Mouse (Mus musculus): ENCODE measurements at regions not wholly inside any gene's neighbourhood (a gene's known extent, or its start where the extent isn't known, plus 50 kb on each side); places are given as distances from the start of the nearest gene placed in this dataset.
A peak's percentile ranks its signal among the peaks of the same experiment; 100 is the strongest.

- Histone ChIP-seq H3K9ac (replicated peaks; ENCODE audit: low read length) (no peak overlapping the region), H3K4me1 (ENCODE audit: control insufficient read depth, insufficient read depth, low read length) (no peaks in the 10 kb centered on the region), H3K9me3 (replicated peaks; ENCODE audit: control insufficient read depth, low read length) (no peaks in the 10 kb centered on the region), H3K27ac (replicated peaks; ENCODE audit: low read depth, low read length) (no peak overlapping the region), H3K4me3 (ENCODE audit: low read depth, low read length) (no peak overlapping the region), H3K27me3 (ENCODE audit: control insufficient read depth, insufficient read depth, low read length) (no peaks in the 10 kb centered on the region), H3K4me2 (ENCODE audit: low read depth, low read length) (no peak overlapping the region), H3K36me3 (replicated peaks; ENCODE audit: control insufficient read depth, insufficient read depth, low read depth, low read length) (no peaks in the 10 kb centered on the region)
- no peak for ATAC-seq (replicated peaks; ENCODE audit: insufficient number of reproducible peaks, low FRiP score, low TSS enrichment, low read depth)
- WGBS = 86% methylated on average over 1 of the region's 1 CpGs
- no peak for DNase-seq (ENCODE audit: low spot score)
Observed at GRCm38 (mm10) chr1:193443964-193444676, 74.0 kb upstream of the Camk1g start.

DNA sequence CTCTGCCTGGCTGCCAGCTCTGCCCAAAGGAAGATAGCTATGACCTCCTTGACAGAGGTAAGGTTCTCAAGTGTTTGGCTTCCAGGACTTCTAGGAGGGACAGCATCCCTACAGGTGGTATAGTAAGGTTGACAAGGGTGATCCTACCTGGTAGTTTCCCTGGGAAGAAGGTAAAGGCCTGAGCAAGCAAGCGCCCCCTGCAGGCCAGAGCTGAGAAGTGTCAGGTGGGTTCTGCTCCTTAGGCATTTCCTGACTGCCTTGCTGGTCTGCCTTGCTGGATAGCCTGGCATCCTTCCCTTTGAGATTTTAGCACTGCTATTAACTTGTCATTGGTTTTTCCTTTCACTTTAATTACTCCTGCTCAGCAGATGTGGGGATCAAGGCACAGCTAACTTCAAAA, 70.4 kb upstream of the Camk1g start:
- H3K36me3 ChIP-seq (replicated peaks; ENCODE audit: control insufficient read depth, insufficient read depth, low read depth, low read length) = no peaks in the 10 kb centered on the region
- H3K27ac ChIP-seq (replicated peaks; ENCODE audit: low read depth, low read length) = no peak overlapping the region
- 0% methylated on average over 1 of the region's 1 CpGs for WGBS
- H3K4me3 ChIP-seq (ENCODE audit: low read depth, low read length) = no peak overlapping the region
- DNase-seq (ENCODE audit: low spot score) = peak; percentile 30
- H3K4me1 ChIP-seq (ENCODE audit: control insufficient read depth, insufficient read depth, low read length) = no peaks in the 10 kb centered on the region
- H3K9me3 ChIP-seq (replicated peaks; ENCODE audit: control insufficient read depth, low read length) = no peaks in the 10 kb centered on the region
- ATAC-seq (replicated peaks; ENCODE audit: insufficient number of reproducible peaks, low FRiP score, low TSS enrichment, low read depth) = no peak
- no peak overlapping the region for H3K9ac ChIP-seq (replicated peaks; ENCODE audit: low read length)
- H3K27me3 ChIP-seq (ENCODE audit: control insufficient read depth, insufficient read depth, low read length) = no peaks in the 10 kb centered on the region
- no peak overlapping the region for H3K4me2 ChIP-seq (ENCODE audit: low read depth, low read length)

- H3K27ac ChIP-seq (replicated peaks; ENCODE audit: low read depth, low read length) = no peak overlapping the region
- no peaks in the 10 kb centered on the region for H3K9me3 ChIP-seq (replicated peaks; ENCODE audit: control insufficient read depth, low read length)
- no peaks in the 10 kb centered on the region for H3K27me3 ChIP-seq (ENCODE audit: control insufficient read depth, insufficient read depth, low read length)
- no peak for ATAC-seq (replicated peaks; ENCODE audit: insufficient number of reproducible peaks, low FRiP score, low TSS enrichment, low read depth)
- no peak for DNase-seq (ENCODE audit: low spot score)
- H3K4me2 ChIP-seq (ENCODE audit: low read depth, low read length) = no peak overlapping the region
- H3K4me3 ChIP-seq (ENCODE audit: low read depth, low read length) = no peak overlapping the region
- WGBS = 62% methylated on average over 4 of the region's 4 CpGs
- H3K9ac ChIP-seq (replicated peaks; ENCODE audit: low read length) = no peak overlapping the region
- no peaks in the 10 kb centered on the region for H3K36me3 ChIP-seq (replicated peaks; ENCODE audit: control insufficient read depth, insufficient read depth, low read depth, low read length)
- no peaks in the 10 kb centered on the region for H3K4me1 ChIP-seq (ENCODE audit: control insufficient read depth, insufficient read depth, low read length)
Observed at GRCm38 (mm10) chr1:193434281-193434680, 64.2 kb upstream of the Camk1g start.

- Histone ChIP-seq H3K27me3 (ENCODE audit: control insufficient read depth, insufficient read depth, low read length) (no peaks in the 10 kb centered on the region), H3K9ac (replicated peaks; ENCODE audit: low read length) (no peak overlapping the region), H3K36me3 (replicated peaks; ENCODE audit: control insufficient read depth, insufficient read depth, low read depth, low read length) (no peaks in the 10 kb centered on the region), H3K4me2 (ENCODE audit: low read depth, low read length) (no peak overlapping the region), H3K9me3 (replicated peaks; ENCODE audit: control insufficient read depth, low read length) (no peaks in the 10 kb centered on the region), H3K4me1 (ENCODE audit: control insufficient read depth, insufficient read depth, low read length) (no peaks in the 10 kb centered on the region), H3K4me3 (ENCODE audit: low read depth, low read length) (no peak overlapping the region), H3K27ac (replicated peaks; ENCODE audit: low read depth, low read length) (no peak overlapping the region)
- DNase-seq (ENCODE audit: low spot score) = no peak
- ATAC-seq (replicated peaks; ENCODE audit: insufficient number of reproducible peaks, low FRiP score, low TSS enrichment, low read depth) = no peak
- 26% methylated on average over 7 of the region's 7 CpGs for WGBS
Observed at GRCm38 (mm10) chr1:193433493-193434021, 63.5 kb upstream of the Camk1g start.

DNA sequence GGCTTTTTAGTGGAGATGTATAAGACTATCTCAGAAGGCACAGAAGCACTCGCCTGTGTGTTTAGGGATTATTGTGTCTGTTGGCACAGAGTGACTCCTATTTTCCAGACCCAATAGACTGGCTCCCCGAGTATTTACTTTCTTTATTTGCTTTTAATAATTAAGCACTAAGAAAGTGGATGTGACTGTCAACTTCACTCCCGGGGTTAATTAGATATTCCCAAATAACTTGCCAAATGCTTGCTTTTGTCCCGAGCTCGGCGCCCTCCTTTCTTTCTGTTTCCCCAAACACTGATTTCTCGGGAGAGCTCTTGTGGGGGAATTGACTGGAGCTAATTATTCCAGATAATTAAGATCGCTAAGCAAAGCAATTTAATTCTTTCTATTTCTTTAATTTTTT, 60.1 kb upstream of the Camk1g start:
- no peaks in the 10 kb centered on the region for H3K27me3 ChIP-seq (ENCODE audit: control insufficient read depth, insufficient read depth, low read length)
- ATAC-seq (replicated peaks; ENCODE audit: insufficient number of reproducible peaks, low FRiP score, low TSS enrichment, low read depth) (no peak), DNase-seq (ENCODE audit: low spot score) (no peak)
- H3K36me3 ChIP-seq (replicated peaks; ENCODE audit: control insufficient read depth, insufficient read depth, low read depth, low read length) = no peaks in the 10 kb centered on the region
- no peak overlapping the region for H3K4me2 ChIP-seq (ENCODE audit: low read depth, low read length)
- H3K4me1 ChIP-seq (ENCODE audit: control insufficient read depth, insufficient read depth, low read length) = no peaks in the 10 kb centered on the region
- H3K4me3 ChIP-seq (ENCODE audit: low read depth, low read length) = no peak overlapping the region
- no peak overlapping the region for H3K9ac ChIP-seq (replicated peaks; ENCODE audit: low read length)
- 60% methylated on average over 8 of the region's 8 CpGs for WGBS
- no peaks in the 10 kb centered on the region for H3K9me3 ChIP-seq (replicated peaks; ENCODE audit: control insufficient read depth, low read length)
- no peak overlapping the region for H3K27ac ChIP-seq (replicated peaks; ENCODE audit: low read depth, low read length)

DNA sequence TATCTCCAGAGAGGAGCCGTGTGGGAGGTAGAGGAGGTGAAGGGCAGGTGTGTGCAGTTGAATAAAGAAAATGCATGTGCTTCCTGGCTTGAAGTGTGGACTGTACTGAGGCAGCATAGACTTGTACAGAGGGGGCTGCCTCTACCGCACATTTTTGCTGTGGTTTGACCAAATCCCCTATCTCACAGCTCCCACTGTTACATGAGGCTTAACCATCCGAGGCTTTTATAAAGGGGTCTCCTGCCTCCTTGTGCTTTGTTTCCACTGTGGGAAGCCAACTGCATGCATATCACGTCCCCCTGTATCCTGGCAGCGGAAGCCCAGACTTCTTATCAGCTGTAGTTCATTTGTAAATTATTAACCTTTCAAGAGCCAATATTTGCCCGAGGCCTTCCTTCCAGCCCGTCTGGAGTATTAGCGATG, 53.6 kb upstream of the Camk1g start:
- ATAC-seq (replicated peaks; ENCODE audit: insufficient number of reproducible peaks, low FRiP score, low TSS enrichment, low read depth) = no peak

DNA sequence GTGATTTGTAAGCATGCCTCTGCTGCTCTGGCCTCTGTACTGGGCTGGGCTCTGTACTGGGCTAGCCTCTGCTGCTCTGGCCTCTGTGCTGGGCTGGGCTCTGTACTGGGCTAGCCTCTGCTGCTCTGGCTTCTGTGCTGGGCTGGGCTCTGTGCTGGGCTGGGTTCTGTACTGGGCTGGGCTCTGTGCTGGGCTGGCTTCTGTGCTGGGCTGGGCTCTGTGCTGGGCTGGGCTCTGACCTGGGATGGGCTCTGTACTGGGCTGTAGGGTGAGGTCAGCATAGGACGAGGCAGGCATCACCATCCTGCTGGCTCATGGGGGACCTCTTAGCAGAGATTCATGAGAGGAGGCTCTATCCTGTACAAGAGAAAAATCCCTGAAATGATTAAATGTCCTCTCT, 52.8 kb upstream of the Camk1g start:
- peak; percentile 66; the same call in 1 of the 2 replicates for ATAC-seq (replicated peaks; ENCODE audit: insufficient number of reproducible peaks, low FRiP score, low TSS enrichment, low read depth)
- no peaks in the 10 kb centered on the region for H3K36me3 ChIP-seq (replicated peaks; ENCODE audit: control insufficient read depth, insufficient read depth, low read depth, low read length)
- DNase-seq (ENCODE audit: low spot score) = no peak
- WGBS = 44% methylated on average over 1 of the region's 1 CpGs
- H3K27ac ChIP-seq (replicated peaks; ENCODE audit: low read depth, low read length) = no peak overlapping the region
- H3K27me3 ChIP-seq (ENCODE audit: control insufficient read depth, insufficient read depth, low read length) = no peaks in the 10 kb centered on the region
- H3K4me1 ChIP-seq (ENCODE audit: control insufficient read depth, insufficient read depth, low read length) = peaks cover 2% of the 10 kb centered on the region; the same call in 1 of the 2 replicates
- no peaks in the 10 kb centered on the region for H3K9me3 ChIP-seq (replicated peaks; ENCODE audit: control insufficient read depth, low read length)
- no peak overlapping the region for H3K9ac ChIP-seq (replicated peaks; ENCODE audit: low read length)
- H3K4me3 ChIP-seq (ENCODE audit: low read depth, low read length) = no peak overlapping the region
- no peak overlapping the region for H3K4me2 ChIP-seq (ENCODE audit: low read depth, low read length)

More for the DNA sequence above, 53.6 kb upstream of the Camk1g start:
- Histone ChIP-seq H3K4me2 (ENCODE audit: low read depth, low read length) (no peak overlapping the region), H3K36me3 (replicated peaks; ENCODE audit: control insufficient read depth, insufficient read depth, low read depth, low read length) (no peaks in the 10 kb centered on the region), H3K4me1 (ENCODE audit: control insufficient read depth, insufficient read depth, low read length) (peaks cover 2% of the 10 kb centered on the region; the same call in 1 of the 2 replicates), H3K27me3 (ENCODE audit: control insufficient read depth, insufficient read depth, low read length) (no peaks in the 10 kb centered on the region), H3K27ac (replicated peaks; ENCODE audit: low read depth, low read length) (no peak overlapping the region), H3K9ac (replicated peaks; ENCODE audit: low read length) (no peak overlapping the region), H3K9me3 (replicated peaks; ENCODE audit: control insufficient read depth, low read length) (no peaks in the 10 kb centered on the region), H3K4me3 (ENCODE audit: low read depth, low read length) (no peak overlapping the region)
- DNase-seq (ENCODE audit: low spot score) = no peak
- WGBS = 55% methylated on average over 8 of the region's 8 CpGs

DNA sequence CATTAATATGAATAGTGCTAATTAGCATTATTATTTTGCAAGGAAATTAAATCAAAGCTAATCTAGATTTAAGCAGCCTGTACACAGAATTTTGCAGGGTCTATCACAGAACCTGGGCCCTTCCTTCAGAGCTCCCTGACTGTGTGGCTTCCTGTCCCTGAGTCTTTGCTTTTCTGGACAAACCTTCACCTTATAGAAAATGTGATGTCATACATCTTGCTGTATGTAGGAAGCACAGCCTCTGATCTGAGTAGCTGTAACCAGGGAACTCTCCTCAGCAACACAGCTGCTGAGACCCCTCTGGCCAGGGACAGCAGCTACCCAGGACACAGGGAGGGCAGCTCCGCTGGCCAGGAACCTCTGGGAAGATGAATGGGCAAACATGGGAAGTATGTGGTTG, 51.7 kb upstream of the Camk1g start:
- Histone ChIP-seq H3K27me3 (ENCODE audit: control insufficient read depth, insufficient read depth, low read length) (no peaks in the 10 kb centered on the region), H3K9ac (replicated peaks; ENCODE audit: low read length) (no peak overlapping the region), H3K4me2 (ENCODE audit: low read depth, low read length) (no peak overlapping the region), H3K27ac (replicated peaks; ENCODE audit: low read depth, low read length) (no peak overlapping the region), H3K36me3 (replicated peaks; ENCODE audit: control insufficient read depth, insufficient read depth, low read depth, low read length) (no peaks in the 10 kb centered on the region), H3K4me1 (ENCODE audit: control insufficient read depth, insufficient read depth, low read length) (peaks cover 2% of the 10 kb centered on the region; the same call in 1 of the 2 replicates), H3K9me3 (replicated peaks; ENCODE audit: control insufficient read depth, low read length) (no peaks in the 10 kb centered on the region), H3K4me3 (ENCODE audit: low read depth, low read length) (no peak overlapping the region)
- WGBS = 79% methylated on average over 1 of the region's 1 CpGs
- no peak for DNase-seq (ENCODE audit: low spot score)
- no peak for ATAC-seq (replicated peaks; ENCODE audit: insufficient number of reproducible peaks, low FRiP score, low TSS enrichment, low read depth)

Measured in embryonic facial prominence, embryonic 11.5 days (tissue).